Mouse (Mus musculus): ENCODE results near the gene Rftn1. TPM values are rescaled to one million over a fixed set of nuclear protein-coding genes. Genes with fewer than 3 reads are reported as not detected.

Gene Rftn1
- total and polyA plus RNA-seq, 2 experiments from 2014 or later = 36.5 to 54.8 TPM

DNA sequence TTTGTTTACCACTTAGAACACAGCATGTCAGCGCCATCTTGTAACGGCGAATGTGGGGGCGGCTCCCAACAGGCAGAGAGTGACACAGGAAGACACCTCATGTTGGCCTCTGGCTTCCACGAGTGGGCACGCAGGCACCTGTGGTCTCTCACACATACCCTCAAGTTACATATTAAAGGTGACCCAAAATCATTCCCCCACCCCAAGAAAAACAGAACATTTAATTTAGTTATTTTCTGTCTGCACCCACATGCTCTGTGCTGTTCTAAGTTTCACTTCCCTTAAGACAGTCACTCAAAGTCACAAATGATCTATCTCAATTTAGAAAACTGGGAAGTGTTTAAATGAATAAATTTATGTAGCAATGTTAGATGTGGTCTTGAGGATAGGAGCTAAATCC, 111.7 kb downstream of the Rftn1 start:
- Histone ChIP-seq H3K27me3 (ENCODE audit: control insufficient read depth, insufficient read depth, low read length) (no peaks in the 10 kb centered on the region), H3K4me1 (ENCODE audit: control insufficient read depth, insufficient read depth) (peaks cover 11% of the 10 kb centered on the region), H3K4me2 (ENCODE audit: low read depth, low read length) (no peak overlapping the region), H3K4me3 (ENCODE audit: low read depth, low read length) (no peak overlapping the region), H3K27ac (ENCODE audit: low read depth) (no peak overlapping the region), H3K9ac (replicated peaks; ENCODE audit: low read depth, low read length) (no peak overlapping the region), H3K36me3 (replicated peaks; ENCODE audit: control insufficient read depth, insufficient read depth, low read length) (0 out of 2 replicates have a peak, but pooled peaks cover 3% of the 10 kb centered on the region), H3K9me3 (replicated peaks; ENCODE audit: control insufficient read depth, low read length) (no peaks in the 10 kb centered on the region)
- WGBS = 96% methylated on average over 6 of the region's 6 CpGs
- DNase-seq (ENCODE audit: low spot score) (no peak), ATAC-seq (ENCODE audit: insufficient read depth, low read depth) (no peak)
- TF ChIP-seq CTCF (IDR thresholded peaks at IDR 0.05; ENCODE audit: low read depth) (no peak), EP300 (IDR thresholded peaks at IDR 0.05; ENCODE audit: low read depth) (no peak)

DNA sequence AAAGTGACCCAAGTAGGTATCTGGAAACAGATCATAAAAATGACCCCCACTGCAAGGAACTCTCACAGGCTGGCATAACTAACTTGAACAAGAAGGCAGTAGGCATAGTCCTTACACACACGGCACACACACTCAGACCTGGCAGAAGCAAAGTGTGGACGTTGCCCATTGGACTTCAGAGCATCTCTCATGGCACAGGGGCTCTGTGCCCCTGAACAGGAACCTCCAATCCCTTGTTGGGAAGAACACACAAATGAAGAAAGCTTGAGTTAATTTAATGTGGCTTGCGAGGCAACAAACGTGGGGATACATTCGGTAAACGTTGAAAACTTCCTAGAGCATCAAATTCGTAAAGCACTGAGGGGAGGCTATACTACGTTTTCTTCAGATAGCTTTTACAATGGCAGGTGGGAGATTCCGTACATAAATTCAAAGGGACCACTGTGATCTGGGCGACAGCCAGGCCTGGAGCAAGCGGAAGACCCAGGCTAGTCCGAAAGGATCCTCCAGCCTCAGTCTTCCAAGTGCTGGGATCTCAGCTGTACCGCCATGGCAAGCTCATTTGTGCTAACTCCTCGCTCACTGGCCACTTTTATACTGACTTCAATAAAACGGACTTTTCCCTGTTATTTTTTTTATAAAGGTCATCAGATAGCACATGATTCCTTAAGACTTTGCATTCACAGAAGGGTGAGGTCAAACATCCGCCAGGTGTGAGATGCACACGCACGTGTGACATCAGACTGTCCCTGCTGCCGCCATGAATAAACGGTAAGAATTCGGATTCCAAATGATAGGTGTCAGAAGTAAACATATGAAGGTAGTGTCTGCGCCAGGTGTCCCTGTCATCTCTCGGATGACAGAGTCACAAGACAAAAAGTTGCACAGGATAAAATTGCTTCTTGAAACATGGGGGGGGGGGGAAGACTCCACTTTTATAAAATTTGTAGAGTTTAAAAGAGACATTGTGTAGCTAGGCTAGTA, 117.2 kb downstream of the Rftn1 start:
- no peak overlapping the region for H3K9ac ChIP-seq (replicated peaks; ENCODE audit: low read depth, low read length)
- no peak for ATAC-seq (ENCODE audit: insufficient read depth, low read depth)
- H3K27me3 ChIP-seq (ENCODE audit: control insufficient read depth, insufficient read depth, low read length) = no peaks in the 10 kb centered on the region
- H3K36me3 ChIP-seq (replicated peaks; ENCODE audit: control insufficient read depth, insufficient read depth, low read length) = peaks cover 17% of the 10 kb centered on the region
- no peak overlapping the region for H3K4me2 ChIP-seq (ENCODE audit: low read depth, low read length)
- DNase-seq (ENCODE audit: low spot score) = no peak
- TF ChIP-seq CTCF (IDR thresholded peaks at IDR 0.05; ENCODE audit: low read depth) (no peak), EP300 (IDR thresholded peaks at IDR 0.05; ENCODE audit: low read depth) (no peak)
- WGBS = 95% methylated on average over 23 of the region's 23 CpGs
- no peak overlapping the region for H3K4me3 ChIP-seq (ENCODE audit: low read depth, low read length)
- H3K9me3 ChIP-seq (replicated peaks; ENCODE audit: control insufficient read depth, low read length) = no peaks in the 10 kb centered on the region
- peaks cover 7% of the 10 kb centered on the region; the same call in 1 of the 2 replicates for H3K4me1 ChIP-seq (ENCODE audit: control insufficient read depth, insufficient read depth)
- no peak overlapping the region for H3K27ac ChIP-seq (ENCODE audit: low read depth)

GRCm38 (mm10) chr17:50071602-50071988, 118.9 kb downstream of the Rftn1 start:
- Histone ChIP-seq H3K4me2 (ENCODE audit: low read depth, low read length) (no peak overlapping the region), H3K4me3 (ENCODE audit: low read depth, low read length) (no peak overlapping the region), H3K4me1 (ENCODE audit: control insufficient read depth, insufficient read depth) (peaks cover 7% of the 10 kb centered on the region; the same call in 1 of the 2 replicates), H3K27me3 (ENCODE audit: control insufficient read depth, insufficient read depth, low read length) (no peaks in the 10 kb centered on the region), H3K27ac (ENCODE audit: low read depth) (no peak overlapping the region), H3K9ac (replicated peaks; ENCODE audit: low read depth, low read length) (no peak overlapping the region), H3K36me3 (replicated peaks; ENCODE audit: control insufficient read depth, insufficient read depth, low read length) (peaks cover 17% of the 10 kb centered on the region), H3K9me3 (replicated peaks; ENCODE audit: control insufficient read depth, low read length) (no peaks in the 10 kb centered on the region)
- DNase-seq (ENCODE audit: low spot score) (no peak), ATAC-seq (ENCODE audit: insufficient read depth, low read depth) (no peak)
- 77% methylated on average over 6 of the region's 6 CpGs for WGBS
- TF ChIP-seq EP300 (IDR thresholded peaks at IDR 0.05; ENCODE audit: low read depth) (no peak), CTCF (IDR thresholded peaks at IDR 0.05; ENCODE audit: low read depth) (no peak)

GRCm38 (mm10) chr17:50070822-50071601, 119.5 kb downstream of the Rftn1 start:
- Histone ChIP-seq H3K4me1 (ENCODE audit: control insufficient read depth, insufficient read depth) (peaks cover 7% of the 10 kb centered on the region; the same call in 1 of the 2 replicates), H3K27me3 (ENCODE audit: control insufficient read depth, insufficient read depth, low read length) (no peaks in the 10 kb centered on the region), H3K4me2 (ENCODE audit: low read depth, low read length) (no peak overlapping the region), H3K36me3 (replicated peaks; ENCODE audit: control insufficient read depth, insufficient read depth, low read length) (peaks cover 17% of the 10 kb centered on the region), H3K4me3 (ENCODE audit: low read depth, low read length) (no peak overlapping the region), H3K9me3 (replicated peaks; ENCODE audit: control insufficient read depth, low read length) (no peaks in the 10 kb centered on the region), H3K27ac (ENCODE audit: low read depth) (no peak overlapping the region), H3K9ac (replicated peaks; ENCODE audit: low read depth, low read length) (no peak overlapping the region)
- no peak for ATAC-seq (ENCODE audit: insufficient read depth, low read depth)
- DNase-seq (ENCODE audit: low spot score) = no peak
- TF ChIP-seq EP300 (IDR thresholded peaks at IDR 0.05; ENCODE audit: low read depth) (no peak), CTCF (IDR thresholded peaks at IDR 0.05; ENCODE audit: low read depth) (no peak)
- WGBS = 82% methylated on average over 7 of the region's 7 CpGs

DNA sequence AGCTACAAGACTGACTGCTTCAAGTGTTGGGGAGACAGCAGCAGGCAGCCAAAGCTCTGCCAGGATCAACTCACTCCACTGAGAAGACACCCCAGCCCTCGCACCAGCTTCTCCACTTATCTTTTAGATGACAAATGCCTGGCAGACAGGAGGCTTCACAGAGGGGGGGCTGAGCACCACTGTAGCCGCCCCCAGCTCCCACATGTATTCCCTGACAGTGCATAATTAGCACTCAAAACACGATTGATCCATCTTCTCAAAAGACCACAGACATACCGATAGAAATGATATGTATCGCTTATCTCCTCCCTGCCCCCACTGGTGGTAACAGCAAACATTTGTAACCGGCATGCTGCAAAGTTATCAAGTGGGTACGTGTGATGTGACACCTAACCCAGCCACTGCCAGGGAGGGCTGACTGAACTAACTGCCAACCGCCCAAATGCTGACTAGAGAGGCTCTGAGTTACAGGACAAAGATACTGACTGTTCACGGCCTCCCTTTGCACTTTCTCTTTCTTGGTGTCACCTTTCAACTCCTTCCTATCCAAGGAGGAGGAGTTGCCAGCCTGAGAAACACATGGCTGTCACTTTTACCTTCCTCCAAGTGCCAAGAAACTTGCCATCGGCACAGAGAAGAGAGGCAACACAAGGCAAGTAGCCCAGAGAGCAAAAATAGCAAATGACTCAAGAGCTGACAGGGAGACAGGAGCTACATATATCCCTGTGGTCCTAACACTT, 120.4 kb downstream of the Rftn1 start:
- Histone ChIP-seq H3K4me1 (ENCODE audit: control insufficient read depth, insufficient read depth) (peaks cover 7% of the 10 kb centered on the region; the same call in 1 of the 2 replicates), H3K4me3 (ENCODE audit: low read depth, low read length) (no peak overlapping the region), H3K36me3 (replicated peaks; ENCODE audit: control insufficient read depth, insufficient read depth, low read length) (peaks cover 17% of the 10 kb centered on the region), H3K9me3 (replicated peaks; ENCODE audit: control insufficient read depth, low read length) (no peaks in the 10 kb centered on the region), H3K27ac (ENCODE audit: low read depth) (peak overlapping the region; percentile 52), H3K4me2 (ENCODE audit: low read depth, low read length) (no peak overlapping the region), H3K9ac (replicated peaks; ENCODE audit: low read depth, low read length) (no peak overlapping the region), H3K27me3 (ENCODE audit: control insufficient read depth, insufficient read depth, low read length) (no peaks in the 10 kb centered on the region)
- TF ChIP-seq CTCF (IDR thresholded peaks at IDR 0.05; ENCODE audit: low read depth) = no peak
- TF ChIP-seq EP300 (IDR thresholded peaks at IDR 0.05; ENCODE audit: low read depth) = no peak
- WGBS = 25% methylated on average over 10 of the region's 10 CpGs
- ATAC-seq (ENCODE audit: insufficient read depth, low read depth) (peak; percentile 77), DNase-seq (ENCODE audit: low spot score) (peak; percentile 50)

All from heart, postnatal 0 days (tissue).